Mouse (Mus musculus) MEL (cell line): Measurements from ENCODE around the gene Pitpnb.

Source experiments
- CTCF ChIP-seq, 3 experiments: IDR thresholded peaks in 2 of 3; conservative IDR thresholded peaks in 1 of 3; 2 replicates each; pipeline ENCODE4 v1.5.1; 2011 to 2012; ENCODE audit warnings: low read length in 3 of 3, low read depth in 2 of 3, mild to moderate bottlenecking in 2 of 3, improper control_type of control experiment in 1 of 3, inconsistent platforms in 1 of 3, mixed read lengths in 1 of 3, moderate library complexity in 1 of 3; ENCODE audit not compliant: control insufficient read depth in 1 of 3, insufficient read depth in 1 of 3, poor library complexity in 1 of 3, severe bottlenecking in 1 of 3
- ELF1 ChIP-seq: IDR thresholded peaks from 2 replicates; pipeline ENCODE4 v1.6.1; 2014; ENCODE audit warnings: low read depth, mild to moderate bottlenecking, inconsistent platforms, low read length, improper control_type of control experiment, moderate library complexity
- POLR2A ChIP-seq, 2 experiments: IDR thresholded peaks; 2 replicates each; pipeline ENCODE4 v1.6.1; 2011 to 2012; ENCODE audit warnings: low read length in 2 of 2, mild to moderate bottlenecking in 2 of 2, control low read depth in 1 of 2, improper control_type of control experiment in 1 of 2, low read depth in 1 of 2, moderate library complexity in 1 of 2; ENCODE audit not compliant: control insufficient read depth in 1 of 2, insufficient read depth in 1 of 2, poor library complexity in 1 of 2
- ZNF384 ChIP-seq: IDR thresholded peaks from 2 replicates; pipeline ENCODE4 v1.6.1; 2012; ENCODE audit warnings: low read depth, mild to moderate bottlenecking, inconsistent platforms, low read length, improper control_type of control experiment

DNA sequence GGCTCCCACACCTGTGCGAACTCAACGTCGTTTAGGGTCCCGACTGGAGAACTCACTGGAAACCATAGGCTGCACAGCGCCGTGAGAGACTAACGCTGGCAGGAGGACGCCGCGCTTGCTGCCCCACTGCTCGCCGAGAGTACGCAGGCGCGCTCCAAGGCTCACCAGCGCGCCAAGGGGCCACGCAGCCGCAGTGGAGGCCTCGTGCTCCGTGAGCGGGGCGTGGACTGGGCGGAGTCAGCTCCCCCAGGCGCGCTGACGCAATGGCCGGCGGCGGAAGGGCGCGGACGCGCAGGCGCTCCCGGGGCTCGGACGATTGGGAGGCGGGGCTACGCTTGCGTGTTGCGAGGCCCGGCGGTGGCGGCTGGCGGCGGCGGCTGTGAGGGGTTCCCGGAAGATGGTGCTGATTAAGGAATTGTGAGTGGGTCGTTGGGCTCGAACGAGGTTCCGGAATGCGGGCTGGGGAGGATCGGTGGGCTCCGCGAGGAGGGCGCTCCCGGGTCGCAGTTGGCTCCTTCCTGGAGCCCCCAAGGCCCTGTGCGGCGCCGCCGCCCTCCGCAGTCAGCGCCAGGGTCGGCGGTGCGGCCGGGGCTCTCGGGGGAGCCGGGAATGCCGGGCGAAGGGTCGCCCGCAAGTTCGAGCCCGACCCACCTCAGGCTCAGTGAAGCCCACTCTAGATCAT, at the start of gene Pitpnb:
- TF ChIP-seq ZNF384 (no peak), CTCF (IDR thresholded peaks at IDR 0.05 in 2 of 3, conservative IDR thresholded peaks at IDR 0.05 in 1 of 3; ENCODE audit: control insufficient read depth in 1 of 3, insufficient read depth in 1 of 3, low read depth in 2 of 3, low read length in 3 of 3, poor library complexity in 1 of 3, severe bottlenecking in 1 of 3) (no peak), POLR2A (IDR thresholded peaks at IDR 0.05; ENCODE audit: control insufficient read depth in 1 of 2, insufficient read depth in 1 of 2, low read depth in 1 of 2, low read length in 2 of 2, poor library complexity in 1 of 2) (peak; percentile 96 to 99), ELF1 (peak; percentile 56; the same call in 1 of the 2 replicates)
